Mouse (Mus musculus) MEL (cell line): ENCODE data around the gene Gpatch1. TPM values are rescaled to one million over a fixed set of nuclear protein-coding genes. Genes with fewer than 3 reads are reported as not detected.
A peak's percentile ranks its signal among the peaks of the same experiment; 100 is the strongest.

ENCODE experiments used
- DNase-seq: peaks from one replicate; pipeline ENCODE4 v3.0.0; 2011; ENCODE audit warnings: low read depth, low spot score
- H3K27ac ChIP-seq: 2 replicates; pipeline ENCODE4 v1.5.1; 2012; ENCODE audit warnings: low read depth, mild to moderate bottlenecking, control low read depth, low read length, moderate library complexity; ENCODE audit not compliant: control insufficient read depth
- H3K27me3 ChIP-seq, 2 experiments: fragments of 150-350 bp in 1 of 2; sonication (generic) in 1 of 2; 2 replicates each; pipeline ENCODE4 v1.6.1; 2012; ENCODE audit warnings: low read length in 2 of 2, mild to moderate bottlenecking in 2 of 2, improper control_type of control experiment in 1 of 2, moderate library complexity in 1 of 2; ENCODE audit not compliant: insufficient read depth in 2 of 2, control insufficient read depth in 1 of 2
- H3K36me3 ChIP-seq, 2 experiments: 2 replicates each; pipeline ENCODE4 v1.6.1; 2012 to 2014; ENCODE audit warnings: low read length in 2 of 2, improper control_type of control experiment in 1 of 2, inconsistent platforms in 1 of 2, mild to moderate bottlenecking in 1 of 2; ENCODE audit not compliant: insufficient read depth in 2 of 2, control insufficient read depth in 1 of 2
- H3K4me1 ChIP-seq, 2 experiments: fragments of 150-350 bp in 1 of 2; sonication (generic) in 1 of 2; 2 replicates each; pipeline ENCODE4 v1.6.1; 2012; ENCODE audit warnings: low read length in 2 of 2, improper control_type of control experiment in 1 of 2, mild to moderate bottlenecking in 1 of 2; ENCODE audit not compliant: insufficient read depth in 2 of 2, control insufficient read depth in 1 of 2
- H3K4me3 ChIP-seq, 2 experiments: fragments of 150-350 bp in 1 of 2; sonication (generic) in 1 of 2; 2 replicates each; pipeline ENCODE4 v1.5.1; 2012; ENCODE audit warnings: low read depth in 2 of 2, low read length in 2 of 2, mild to moderate bottlenecking in 2 of 2, moderate library complexity in 2 of 2, control low read depth in 1 of 2, improper control_type of control experiment in 1 of 2; ENCODE audit not compliant: control insufficient read depth in 1 of 2, insufficient read depth in 1 of 2
- H3K79me2 ChIP-seq: 2 replicates; pipeline ENCODE4 v1.6.1; 2012; ENCODE audit warnings: mild to moderate bottlenecking, low read length, moderate library complexity; ENCODE audit not compliant: control insufficient read depth, poor library complexity, insufficient read depth
- H3K9ac ChIP-seq: 2 replicates; pipeline ENCODE4 v1.6.1; 2012; ENCODE audit warnings: low read depth, mild to moderate bottlenecking, control low read depth, low read length, moderate library complexity; ENCODE audit not compliant: control insufficient read depth, poor library complexity, severe bottlenecking
- H3K9me3 ChIP-seq: fragments of 150-350 bp; sonication (generic); replicated peaks from 2 replicates; pipeline ENCODE4 v1.6.1; 2012; ENCODE audit warnings: mild to moderate bottlenecking, low read length, improper control_type of control experiment, moderate library complexity; ENCODE audit not compliant: insufficient read depth
- BHLHE40 ChIP-seq: IDR thresholded peaks from 2 replicates; pipeline ENCODE4 v1.6.1; 2012; ENCODE audit warnings: low read depth, mild to moderate bottlenecking, inconsistent platforms, low read length, improper control_type of control experiment, borderline replicate concordance
- CHD1 ChIP-seq: IDR thresholded peaks from 2 replicates; pipeline ENCODE4 v1.6.1; 2012; ENCODE audit warnings: low read depth, mild to moderate bottlenecking, inconsistent platforms, low read length, improper control_type of control experiment
- ELF1 ChIP-seq: IDR thresholded peaks from 2 replicates; pipeline ENCODE4 v1.6.1; 2014; ENCODE audit warnings: low read depth, mild to moderate bottlenecking, inconsistent platforms, low read length, improper control_type of control experiment, moderate library complexity
- EP300 ChIP-seq, 2 experiments: IDR thresholded peaks; 2 replicates each; pipeline ENCODE4 v1.6.1; 2011; ENCODE audit warnings: improper control_type of control experiment in 2 of 2, low read length in 2 of 2, low read depth in 1 of 2, mild to moderate bottlenecking in 1 of 2
- ETS1 ChIP-seq: IDR thresholded peaks from 2 replicates; pipeline ENCODE4 v1.6.1; 2012; ENCODE audit warnings: low read depth, mild to moderate bottlenecking, inconsistent platforms, low read length, improper control_type of control experiment, moderate library complexity
- GABPA ChIP-seq: IDR thresholded peaks from 2 replicates; pipeline ENCODE4 v1.6.1; 2012; ENCODE audit warnings: low read depth, mild to moderate bottlenecking, inconsistent platforms, low read length, improper control_type of control experiment, moderate library complexity
- GATA1 ChIP-seq: IDR thresholded peaks from 2 replicates; pipeline ENCODE4 v1.6.1; 2011; ENCODE audit warnings: low read depth, low read length, improper control_type of control experiment
- JUND ChIP-seq: IDR thresholded peaks from 2 replicates; pipeline ENCODE4 v1.6.1; 2011; ENCODE audit warnings: low read depth, mild to moderate bottlenecking, improper control_type of control experiment, low read length
- KAT2A ChIP-seq: conservative IDR thresholded peaks from 2 replicates; pipeline ENCODE4 v1.6.1; 2012; ENCODE audit warnings: low read depth, low read length, improper control_type of control experiment, inconsistent platforms
- MAX ChIP-seq: IDR thresholded peaks from 2 replicates; pipeline ENCODE4 v1.6.1; 2011; ENCODE audit warnings: low read length, improper control_type of control experiment
- MAZ ChIP-seq: IDR thresholded peaks from 2 replicates; pipeline ENCODE4 v1.6.1; 2012; ENCODE audit warnings: low read depth, mild to moderate bottlenecking, inconsistent platforms, low read length, improper control_type of control experiment
- MEF2A ChIP-seq: IDR thresholded peaks from 2 replicates; pipeline ENCODE4 v1.6.1; 2014; ENCODE audit warnings: low read depth, mild to moderate bottlenecking, inconsistent platforms, low read length, improper control_type of control experiment; ENCODE audit not compliant: poor library complexity, insufficient replicate concordance, severe bottlenecking; ENCODE audit errors: extremely low read depth
- MYB ChIP-seq: IDR thresholded peaks from 2 replicates; pipeline ENCODE4 v1.6.1; 2011; ENCODE audit warnings: mild to moderate bottlenecking, low read depth, low read length, improper control_type of control experiment
- MYC ChIP-seq: IDR thresholded peaks from 2 replicates; pipeline ENCODE4 v1.6.1; 2011; ENCODE audit warnings: low read depth, mild to moderate bottlenecking, low read length, improper control_type of control experiment, moderate library complexity
- POLR2A ChIP-seq, 2 experiments: IDR thresholded peaks; 2 replicates each; pipeline ENCODE4 v1.6.1; 2011 to 2012; ENCODE audit warnings: low read length in 2 of 2, mild to moderate bottlenecking in 2 of 2, control low read depth in 1 of 2, improper control_type of control experiment in 1 of 2, low read depth in 1 of 2, moderate library complexity in 1 of 2; ENCODE audit not compliant: control insufficient read depth in 1 of 2, insufficient read depth in 1 of 2, poor library complexity in 1 of 2
- POLR2AphosphoS5 ChIP-seq: IDR thresholded peaks from 2 replicates; pipeline ENCODE4 v1.6.1; 2012; ENCODE audit warnings: low read depth, borderline replicate concordance, mild to moderate bottlenecking, inconsistent platforms, low read length, moderate library complexity, mixed read lengths
- RAD21 ChIP-seq: IDR thresholded peaks from 2 replicates; pipeline ENCODE4 v1.6.1; 2011; ENCODE audit warnings: mild to moderate bottlenecking, low read depth, low read length, improper control_type of control experiment
- RCOR1 ChIP-seq: IDR thresholded peaks from 2 replicates; pipeline ENCODE4 v1.6.1; 2012; ENCODE audit warnings: low read depth, mild to moderate bottlenecking, inconsistent platforms, low read length, improper control_type of control experiment
- SMC3 ChIP-seq: IDR thresholded peaks from 2 replicates; pipeline ENCODE4 v1.6.1; 2011; ENCODE audit warnings: low read depth, low read length, improper control_type of control experiment
- TBP ChIP-seq: IDR thresholded peaks from 2 replicates; pipeline ENCODE4 v1.8.0; 2011; ENCODE audit warnings: low read depth, low read length, improper control_type of control experiment
- TCF12 ChIP-seq: IDR thresholded peaks from 2 replicates; pipeline ENCODE4 v1.6.1; 2014; ENCODE audit warnings: low read depth, mild to moderate bottlenecking, inconsistent platforms, low read length, improper control_type of control experiment, moderate library complexity
- UBTF ChIP-seq: IDR thresholded peaks from 2 replicates; pipeline ENCODE4 v1.6.1; 2012; ENCODE audit warnings: low read depth, mild to moderate bottlenecking, inconsistent platforms, low read length, improper control_type of control experiment, moderate library complexity, borderline replicate concordance; ENCODE audit not compliant: insufficient read depth
- USF2 ChIP-seq, 2 experiments: IDR thresholded peaks; 2 replicates each; pipeline ENCODE4 v1.6.1; 2011 to 2012; ENCODE audit warnings: improper control_type of control experiment in 2 of 2, low read length in 2 of 2, borderline replicate concordance in 1 of 2, inconsistent platforms in 1 of 2, low read depth in 1 of 2, mild to moderate bottlenecking in 1 of 2; ENCODE audit not compliant: insufficient read depth in 1 of 2
- ZC3H11A ChIP-seq: IDR thresholded peaks from 2 replicates; pipeline ENCODE4 v1.6.1; 2012; ENCODE audit warnings: low read depth, mild to moderate bottlenecking, inconsistent platforms, low read length, improper control_type of control experiment
- ZKSCAN1 ChIP-seq: IDR thresholded peaks from 2 replicates; pipeline ENCODE4 v1.6.1; 2012; ENCODE audit warnings: low read depth, mild to moderate bottlenecking, inconsistent platforms, low read length, improper control_type of control experiment, moderate library complexity
- ZMIZ1 ChIP-seq: IDR thresholded peaks from 2 replicates; pipeline ENCODE4 v1.6.1; 2012; ENCODE audit warnings: low read depth, mild to moderate bottlenecking, inconsistent platforms, low read length, improper control_type of control experiment, moderate library complexity
- polyA plus RNA-seq, 2 experiments: library from polyadenylated mRNA; stranded (reverse) in 1 of 2; unstranded in 1 of 2; fragments of >175 nt in 1 of 2; fragments of >200 nt in 1 of 2; gene quantifications; 2 replicates each; pipeline versions ENCODE4 v1.2.1 to v1.2.4; 2012; ENCODE audit warnings: low replicate concordance in 2 of 2, low read depth in 1 of 2; ENCODE audit not compliant: insufficient read length in 2 of 2, insufficient read depth in 1 of 2, missing spikeins in 1 of 2
- total RNA-seq: library from RNA; depleted of rRNA; stranded (reverse); fragments of 300-350 nt; gene quantifications from 2 replicates; pipeline ENCODE4 v1.2.3, GENCODE M21; 2012

Gene Gpatch1
- total and polyA plus RNA-seq, 3 experiments, result 8.5 to 13.4 TPM; not detected in 1

- TF ChIP-seq RCOR1 (0 out of 2 replicates have a peak, but pooled peaks have one; percentile 32), CHD1 (no peak)
Observed at GRCm38 (mm10) chr7:35317729-35318609, at the start of gene Gpatch1 (continued).

GRCm38 (mm10) chr7:35365161-35365910 lies 47.1 kb upstream of the Gpatch1 start:
- Histone ChIP-seq H3K4me3 (no peak overlapping the region), H3K9ac (no peak overlapping the region)
- TF ChIP-seq SMC3, result no peak
- TF ChIP-seq KAT2A, result no peak
- no peak for TF ChIP-seq UBTF
- TF ChIP-seq ZC3H11A, result no peak
- TF ChIP-seq MYB, result no peak
- TF ChIP-seq USF2 (IDR thresholded peaks at IDR 0.05; ENCODE audit: borderline replicate concordance in 1 of 2, insufficient read depth in 1 of 2, low read depth in 1 of 2, low read length in 2 of 2), result no peak
- TF ChIP-seq MAX, result no peak
- no peak for TF ChIP-seq POLR2A (IDR thresholded peaks at IDR 0.05; ENCODE audit: control insufficient read depth in 1 of 2, insufficient read depth in 1 of 2, low read depth in 1 of 2, low read length in 2 of 2, poor library complexity in 1 of 2)
- TF ChIP-seq ZKSCAN1, result no peak
- TF ChIP-seq MYC, result no peak
- no peak for TF ChIP-seq RAD21
- no peak for TF ChIP-seq ZMIZ1
- TF ChIP-seq MEF2A, result no peak
- TF ChIP-seq, all 39 proteins: peak for 0
- Histone ChIP-seq H3K79me2 (no peaks in the 10 kb centered on the region), H3K4me1 (no peaks in the 10 kb centered on the region), H3K27ac (no peak overlapping the region), H3K27me3 (no peaks in the 10 kb centered on the region; a peak in 2 of 4 replicates), H3K9me3 (no peaks in the 10 kb centered on the region), H3K36me3 (no peaks in the 10 kb centered on the region)
- DNase-seq, result peak; percentile 17

- Histone ChIP-seq H3K9me3 (no peaks in the 10 kb centered on the region), H3K27me3 (no peaks in the 10 kb centered on the region; a peak in 2 of 4 replicates), H3K4me3 (no peak overlapping the region), H3K36me3 (no peaks in the 10 kb centered on the region), H3K79me2 (no peaks in the 10 kb centered on the region), H3K4me1 (no peaks in the 10 kb centered on the region), H3K27ac (no peak overlapping the region), H3K9ac (no peak overlapping the region)
- DNase-seq, result no peak
- TF ChIP-seq ZC3H11A, result no peak
- TF ChIP-seq MYC, result no peak
- TF ChIP-seq ETS1, result no peak
- no peak for TF ChIP-seq RCOR1
- TF ChIP-seq MEF2A, result no peak
- no peak for TF ChIP-seq TCF12
- no peak for TF ChIP-seq ELF1
- TF ChIP-seq GATA1, result no peak
- no peak for TF ChIP-seq JUND
- TF ChIP-seq SMC3, result no peak
- TF ChIP-seq GABPA, result no peak
- TF ChIP-seq TBP, result no peak
- no peak for TF ChIP-seq EP300 (IDR thresholded peaks at IDR 0.05; ENCODE audit: low read depth in 1 of 2, low read length in 2 of 2)
- no peak for TF ChIP-seq USF2 (IDR thresholded peaks at IDR 0.05; ENCODE audit: borderline replicate concordance in 1 of 2, insufficient read depth in 1 of 2, low read depth in 1 of 2, low read length in 2 of 2)
- TF ChIP-seq POLR2AphosphoS5, result no peak
- TF ChIP-seq BHLHE40, result no peak
- TF ChIP-seq MAZ, result no peak
Observed at GRCm38 (mm10) chr7:35362868-35363267, 44.6 kb upstream of the Gpatch1 start.
